Mouse (Mus musculus) left cerebral cortex, adult 9 months (tissue): ENCODE data around the gene Edn3.

Experiments used
- DNase-seq, 2 experiments: peaks; one replicate each; pipeline ENCODE4 v3.0.0; 2022; ENCODE audit warnings: low spot score in 2 of 2

The Edn3 gene

DNA sequence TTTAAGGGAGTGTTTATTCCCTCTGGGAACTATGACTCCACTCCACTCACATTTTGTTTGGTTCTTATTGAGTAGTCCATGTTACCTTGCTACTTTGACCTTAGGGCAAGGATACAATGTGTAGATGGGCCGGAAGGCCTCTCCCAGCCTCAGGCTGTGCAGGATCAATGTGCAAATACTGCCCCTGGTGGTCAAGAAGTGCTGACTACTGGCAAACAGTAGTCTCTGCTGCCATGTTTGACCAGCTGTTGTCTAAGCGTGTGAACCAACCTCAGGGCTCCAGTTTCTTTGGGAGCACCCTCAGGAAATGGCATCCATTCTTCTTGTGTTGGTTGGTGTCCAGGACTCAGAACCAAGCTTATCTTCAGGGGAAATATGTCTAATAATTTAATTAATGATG lies 36.6 kb downstream of the Edn3 start:
- DNase-seq = no peak

DNA sequence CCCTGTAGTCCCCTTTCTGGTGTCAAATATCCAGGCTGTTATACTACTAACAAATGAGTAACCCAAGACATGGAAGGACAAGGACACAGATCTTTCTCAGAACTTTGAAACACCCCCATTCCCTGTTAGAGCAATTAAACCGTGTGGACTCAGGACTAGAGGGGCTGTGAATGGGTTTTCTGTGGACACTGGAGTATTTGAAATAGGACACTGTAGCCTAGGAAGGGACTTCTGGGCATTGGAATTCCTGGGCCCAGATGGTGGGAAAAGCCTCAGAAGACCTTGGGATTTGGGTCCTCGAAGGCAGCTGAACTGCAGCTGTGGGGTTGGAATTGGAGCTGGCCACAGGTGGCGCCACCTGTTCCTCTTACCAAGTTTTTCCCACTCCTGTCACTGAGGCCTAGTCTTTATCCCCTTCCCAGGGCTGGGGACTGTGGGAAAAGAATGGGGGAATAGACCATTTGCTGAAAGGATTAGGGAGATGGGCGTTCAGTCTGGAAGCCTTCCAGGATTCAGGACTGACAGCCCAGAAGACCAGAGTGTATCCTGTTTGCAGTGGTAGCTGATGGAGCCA lies 37.2 kb downstream of the Edn3 start:
- no peak for DNase-seq

DNA sequence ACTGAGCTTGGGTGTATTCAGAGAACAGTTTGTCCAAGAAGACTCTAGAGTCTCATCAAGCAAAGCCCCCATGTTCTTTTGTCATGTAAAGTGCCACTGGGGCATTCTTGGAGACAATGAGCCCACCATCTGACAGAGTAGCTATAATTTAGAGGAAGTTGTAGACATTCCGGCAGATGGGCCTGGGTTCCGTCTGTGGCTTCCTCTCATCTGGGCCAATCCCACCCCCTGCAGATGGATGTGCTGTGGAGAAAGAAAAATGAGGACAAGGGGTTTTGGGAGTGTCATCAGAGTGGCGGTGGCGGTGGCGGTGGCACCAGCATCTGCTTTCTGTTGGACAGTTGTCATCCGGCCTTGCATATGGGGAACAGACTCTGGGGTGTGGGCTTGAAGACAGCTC lies 42.0 kb downstream of the Edn3 start:
- DNase-seq = no peak

DNA sequence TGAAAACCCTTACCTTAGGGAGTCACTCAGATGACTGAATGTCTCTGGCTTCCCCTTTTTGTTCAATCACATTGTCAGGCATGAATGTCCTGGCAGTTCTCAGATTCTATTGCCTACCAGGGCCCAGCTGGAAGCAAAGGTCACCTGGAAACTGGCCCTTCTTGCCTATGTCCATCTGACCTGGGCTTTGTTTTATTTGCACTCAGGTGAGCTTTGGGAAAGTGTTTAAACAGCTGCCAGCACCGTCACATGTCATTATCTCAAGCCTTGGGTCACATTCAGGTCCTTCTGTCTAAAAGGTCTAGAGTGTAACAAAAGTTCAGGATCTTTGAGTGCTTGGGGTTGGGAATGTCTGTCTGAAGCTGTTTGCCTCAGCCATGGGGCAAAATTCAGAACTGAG lies 43.2 kb downstream of the Edn3 start:
- no peak for DNase-seq

- no peak for DNase-seq
These were observed 47.5 kb downstream of the Edn3 start for GRCm38 (mm10) chr2:174807900-174808299.

DNA sequence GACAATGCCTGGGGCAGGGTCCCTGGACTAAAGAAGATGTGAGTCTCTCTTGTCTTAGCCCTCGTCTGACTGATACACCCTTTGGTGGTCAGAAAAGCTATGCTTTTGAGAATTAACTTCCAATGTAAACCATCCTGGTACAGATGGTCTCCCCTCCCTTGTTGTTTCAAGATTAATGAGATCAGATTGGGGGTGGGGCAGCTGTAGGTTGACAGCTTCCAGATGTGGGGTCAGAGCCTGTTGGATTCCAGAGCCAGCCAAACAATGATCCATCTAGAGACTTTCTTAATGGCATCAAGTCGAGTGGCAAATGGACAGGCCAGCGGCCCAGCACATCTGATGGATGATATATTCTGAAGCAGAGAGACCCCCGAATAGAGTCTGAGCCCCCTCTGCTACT lies 48.9 kb downstream of the Edn3 start:
- DNase-seq = no peak

DNA sequence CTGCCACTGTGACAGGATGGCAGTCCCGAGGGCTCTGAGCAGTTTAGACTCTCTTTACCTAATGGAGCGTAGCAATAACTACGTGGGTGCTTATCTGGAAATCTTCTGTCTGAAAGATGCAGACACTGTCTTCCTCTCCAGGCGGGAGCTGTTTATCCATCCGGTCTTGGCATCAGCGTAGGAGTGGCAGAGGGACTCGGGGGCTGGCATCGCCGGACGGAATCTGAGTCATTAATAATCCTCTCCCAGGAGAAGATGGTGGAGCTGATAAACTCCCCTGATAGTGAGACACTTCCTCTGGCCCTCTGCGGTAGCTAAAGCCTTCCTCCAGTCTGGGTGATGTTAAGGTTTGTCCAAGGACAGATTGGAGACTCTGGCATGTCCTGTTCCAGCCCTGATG lies 52.9 kb downstream of the Edn3 start:
- DNase-seq = no peak

GRCm38 (mm10) chr2:174816163-174816562 lies 55.7 kb downstream of the Edn3 start:
- no peak for DNase-seq

- no peak for DNase-seq
These were observed 59.9 kb downstream of the Edn3 start for GRCm38 (mm10) chr2:174820286-174820685.

DNA sequence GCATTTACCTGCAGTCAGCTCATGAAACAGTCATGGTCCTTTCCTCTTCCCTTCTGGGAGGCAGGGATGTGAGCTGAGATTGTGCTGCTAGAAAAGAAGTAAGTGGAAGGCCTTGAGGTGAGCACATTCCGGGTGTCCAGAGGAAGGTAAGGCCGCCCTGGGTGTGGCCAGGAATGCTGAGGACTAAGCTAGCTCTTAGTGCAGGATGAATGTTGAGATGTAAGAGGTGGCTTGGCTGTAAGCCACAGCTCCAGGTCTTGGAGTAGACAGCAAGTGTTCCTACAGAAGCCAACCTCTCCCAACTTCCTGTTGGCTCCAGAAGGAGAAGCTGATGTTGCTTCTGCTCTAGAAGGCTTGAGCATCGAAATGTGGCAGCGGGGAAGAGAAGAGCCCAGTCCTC lies 67.4 kb downstream of the Edn3 start:
- no peak for DNase-seq

DNA sequence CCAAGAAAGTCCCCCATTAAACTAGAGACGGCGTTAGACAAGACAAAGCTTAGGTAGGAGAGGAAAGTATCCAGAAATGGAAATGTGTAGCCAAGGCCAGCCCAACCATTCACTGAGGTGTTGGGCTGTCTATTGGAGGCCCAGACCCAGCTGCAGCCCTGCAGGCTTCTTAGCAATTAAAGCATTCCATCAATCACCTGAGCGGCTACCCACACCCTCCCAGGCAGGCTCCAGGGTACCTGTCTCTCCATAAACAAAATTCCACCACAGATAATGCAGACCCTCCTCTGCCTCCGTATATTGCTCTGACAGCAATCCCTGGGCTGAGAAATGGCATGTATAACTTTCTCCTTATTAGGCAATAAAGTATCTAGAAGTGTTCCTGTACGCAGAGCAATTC lies 73.2 kb downstream of the Edn3 start:
- no peak for DNase-seq
